Mouse (Mus musculus) hindbrain, embryonic 13.5 days (tissue): ENCODE data around the gene Phf10. TPM values are rescaled to one million over a fixed set of nuclear protein-coding genes. Genes with fewer than 3 reads are reported as not detected.
"Not testable (repeated sequence)": the region's sequence is repeated elsewhere in the genome, so short reads cannot be mapped to it uniquely, and the experiment has no call there.

Source experiments
- ATAC-seq: fragments of 200-750 bp; cut with Nextera tagmentation; 2 replicates; pipeline ENCODE4 v1.8.0; 2017; ENCODE audit warnings: moderate TSS enrichment; ENCODE audit not compliant: low FRiP score
- H3K27ac ChIP-seq: fragments of 300-500 bp; sonication (generic); 2 replicates; pipeline ENCODE4 v1.5.1; 2015; ENCODE audit warnings: inconsistent platforms, mild to moderate bottlenecking, moderate library complexity
- H3K27me3 ChIP-seq: fragments of 300-500 bp; sonication (generic); 2 replicates; pipeline ENCODE4 v1.6.1; 2015; ENCODE audit warnings: mild to moderate bottlenecking, inconsistent platforms
- H3K36me3 ChIP-seq: fragments of 300-500 bp; sonication (generic); 2 replicates; pipeline ENCODE4 v1.6.1; 2015; ENCODE audit warnings: mild to moderate bottlenecking, inconsistent platforms
- H3K4me1 ChIP-seq: fragments of 300-500 bp; sonication (generic); replicated peaks from 2 replicates; pipeline ENCODE4 v1.6.1; 2015; ENCODE audit warnings: inconsistent platforms
- H3K4me2 ChIP-seq: fragments of 300-500 bp; sonication (generic); 2 replicates; pipeline ENCODE4 v1.6.1; 2015; ENCODE audit warnings: inconsistent platforms, mild to moderate bottlenecking, moderate library complexity
- H3K4me3 ChIP-seq: fragments of 300-500 bp; sonication (generic); 2 replicates; pipeline ENCODE4 v1.5.1; 2015; ENCODE audit warnings: mild to moderate bottlenecking, inconsistent platforms
- H3K9ac ChIP-seq: fragments of 300-500 bp; sonication (generic); 2 replicates; pipeline ENCODE4 v1.6.1; 2015; ENCODE audit warnings: mild to moderate bottlenecking, inconsistent platforms
- H3K9me3 ChIP-seq: fragments of 300-500 bp; sonication (generic); 2 replicates; pipeline ENCODE4 v1.6.1; 2016; ENCODE audit warnings: inconsistent platforms
- WGBS: fragments of 180-500 bp; shearing (Covaris S2); methylation state at CpG from one replicate; pipeline ENCODE4 v1.1.7; 2015; 5-methylcytosine and 5-hydroxymethylcytosine counted together
- polyA plus RNA-seq: library from polyadenylated mRNA; unstranded; fragments of >200 nt; fragmentation: Nextera tagmentation; extraction: Ambion mirVana; gene quantifications from 2 replicates; pipeline ENCODE4 v1.2.1, GENCODE M21; 2015

The Phf10 gene
- polyA plus RNA-seq, 1 experiment from 2014 or later, result 16.3 TPM

DNA sequence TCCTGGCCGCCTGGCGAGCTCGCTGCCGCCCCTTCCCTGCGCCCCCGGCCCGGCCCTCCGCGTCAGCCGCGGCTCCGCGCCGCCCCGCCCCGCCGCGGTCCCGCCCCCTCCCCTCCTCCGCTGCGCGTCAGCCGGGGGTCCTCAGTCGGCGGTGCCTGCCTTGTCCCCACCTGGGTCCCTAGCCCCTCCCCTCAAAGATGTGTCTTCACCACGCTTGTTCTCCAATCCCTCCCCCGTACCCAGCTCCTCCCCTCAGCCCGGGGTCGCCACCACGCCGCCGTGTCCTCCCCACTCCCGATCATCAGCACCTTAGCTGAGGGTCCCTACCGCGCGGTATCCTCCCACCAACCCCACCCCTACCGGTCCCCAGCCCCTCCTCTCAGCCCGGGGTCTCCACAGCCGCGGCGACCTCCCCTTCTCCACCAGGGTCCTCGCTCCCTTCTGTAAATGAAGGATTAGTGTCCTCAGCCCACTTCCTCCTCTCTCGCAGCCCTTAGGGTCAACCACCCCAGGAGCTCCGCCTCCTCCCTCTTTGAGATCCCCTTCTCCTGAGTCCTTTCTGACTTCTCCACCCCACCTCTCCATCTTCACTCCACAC lies 583 bp upstream of the Phf10 start:
- not testable (repeated sequence) for H3K27me3 ChIP-seq, H3K9ac ChIP-seq, H3K27ac ChIP-seq, H3K36me3 ChIP-seq, H3K4me2 ChIP-seq, H3K4me3 ChIP-seq, H3K9me3 ChIP-seq
- whole genome bisulfite sequencing, result no CpG with 5 or more reads among the region's 44 CpGs
- ATAC-seq, result peak; percentile 93
- H3K4me1 ChIP-seq, result peaks cover 12% of the 10 kb centered on the region

DNA sequence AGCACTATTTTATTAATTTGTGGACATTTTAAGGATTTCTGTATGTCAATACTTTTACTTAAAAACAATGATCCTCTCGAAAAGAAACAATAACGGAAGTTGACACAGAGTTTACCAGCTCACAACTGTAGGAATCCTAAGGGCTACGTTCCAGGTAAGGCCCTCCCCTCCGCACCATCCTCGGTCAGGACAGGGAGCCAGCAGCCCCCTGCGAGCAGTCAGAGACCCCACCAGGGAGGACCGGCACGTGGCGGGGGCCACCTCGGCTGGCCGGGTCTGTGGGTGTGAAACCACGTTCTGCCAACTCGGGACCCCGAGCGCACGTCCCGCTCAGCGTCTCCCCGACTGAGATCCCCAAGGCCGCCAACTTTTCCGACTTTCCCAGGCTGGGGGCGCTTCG lies 553 bp downstream of the Phf10 start:
- Histone ChIP-seq H3K4me3 (peak overlapping the region; percentile 73), H3K9me3 (no peaks in the 10 kb centered on the region), H3K4me1 (peaks cover 12% of the 10 kb centered on the region), H3K27ac (no peak overlapping the region), H3K36me3 (0 out of 2 replicates have a peak, but pooled peaks cover 2% of the 10 kb centered on the region), H3K9ac (peak overlapping the region; percentile 82), H3K4me2 (peak overlapping the region; percentile 96), H3K27me3 (no peaks in the 10 kb centered on the region)
- under 1% methylated on average over 19 of the region's 23 CpGs for WGBS
- peak; percentile 17 for ATAC-seq

DNA sequence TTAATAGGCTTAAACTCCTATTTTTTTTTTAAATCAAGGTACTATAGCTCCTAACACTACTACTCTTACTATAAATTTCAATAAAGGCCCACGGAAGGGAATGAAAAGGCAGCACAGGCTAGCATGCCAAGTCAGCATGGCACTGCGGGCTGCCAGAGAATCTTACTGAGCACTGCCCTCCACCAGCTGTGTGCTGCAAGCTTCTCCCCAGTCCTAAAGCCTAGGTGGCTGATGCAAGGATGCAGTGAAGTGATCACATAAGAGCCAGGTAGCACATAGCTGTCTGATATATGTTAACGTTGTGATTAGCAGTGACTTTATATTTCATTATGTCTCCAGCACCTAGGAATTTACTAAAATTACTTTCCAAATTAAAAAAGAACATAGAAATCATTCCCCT lies 1.1 kb downstream of the Phf10 start:
- WGBS, result 25% methylated on average over 3 of the region's 3 CpGs
- 0 out of 2 replicates have a peak, but pooled peaks cover 2% of the 10 kb centered on the region for H3K36me3 ChIP-seq

DNA sequence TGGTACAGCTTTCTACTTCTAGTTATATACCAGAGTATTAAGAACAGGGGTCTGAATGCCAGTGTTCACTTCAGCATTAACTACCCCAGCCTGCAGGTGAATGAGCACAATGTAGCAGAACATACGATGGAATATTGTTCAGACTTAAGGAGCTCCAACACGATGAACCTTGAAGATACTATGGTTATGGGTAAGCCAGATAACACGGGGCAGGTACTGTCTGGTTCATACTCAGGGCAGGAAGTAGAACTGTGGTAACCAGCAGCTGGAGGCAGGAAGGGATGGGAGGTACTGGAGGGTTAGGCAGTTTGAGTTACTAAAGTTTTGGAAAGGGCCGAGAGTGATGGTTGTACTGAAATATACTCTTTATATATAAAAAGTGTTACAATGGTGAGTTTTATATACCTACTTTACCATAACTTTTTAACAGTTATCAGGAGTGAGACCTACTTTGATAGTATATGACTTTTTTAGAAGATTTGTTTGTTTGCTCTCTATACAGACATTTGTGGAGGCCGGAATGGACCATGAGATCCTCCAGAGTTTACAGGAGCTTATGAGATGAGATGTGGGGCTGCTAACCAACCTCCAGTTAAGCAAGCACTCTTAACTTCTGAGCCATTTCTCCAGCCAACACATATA lies 2.3 kb downstream of the Phf10 start:
- no peak for ATAC-seq
- no peak overlapping the region for H3K9ac ChIP-seq
- 92% methylated on average over 5 of the region's 5 CpGs for WGBS
- H3K27ac ChIP-seq, result no peak overlapping the region
- H3K4me1 ChIP-seq, result peaks cover 12% of the 10 kb centered on the region
- H3K4me2 ChIP-seq, result no peak overlapping the region
- H3K4me3 ChIP-seq, result no peak overlapping the region
- H3K36me3 ChIP-seq, result peaks cover 9% of the 10 kb centered on the region
- no peaks in the 10 kb centered on the region for H3K9me3 ChIP-seq
- H3K27me3 ChIP-seq, result no peaks in the 10 kb centered on the region

More for the DNA sequence above, 1.1 kb downstream of the Phf10 start:
- Histone ChIP-seq H3K4me3 (peak overlapping the region; percentile 23), H3K27me3 (no peaks in the 10 kb centered on the region), H3K4me2 (peak overlapping the region; percentile 96), H3K4me1 (peaks cover 12% of the 10 kb centered on the region), H3K9me3 (no peaks in the 10 kb centered on the region), H3K9ac (peak overlapping the region; percentile 46; the same call in 1 of the 2 replicates), H3K27ac (no peak overlapping the region)
- ATAC-seq, result no peak

DNA sequence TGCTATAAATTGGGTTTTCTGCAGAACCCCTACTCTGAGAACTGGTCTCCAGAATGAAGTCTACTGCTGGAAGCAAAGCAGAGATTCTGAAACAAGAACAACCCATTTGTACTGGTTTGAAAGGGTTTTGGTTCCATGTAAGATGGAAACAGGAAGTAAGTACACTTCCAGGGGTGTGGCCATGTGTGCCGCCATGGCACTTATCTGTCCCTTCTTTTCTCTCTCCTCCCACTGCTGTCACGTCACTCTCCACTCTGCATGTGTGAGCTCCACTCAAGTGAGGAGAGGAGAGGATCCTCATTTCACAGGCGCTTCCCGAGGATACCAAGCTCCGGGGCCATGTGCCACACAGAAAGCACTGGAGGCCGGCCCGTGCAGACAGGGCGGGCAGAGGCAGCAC lies 7.6 kb downstream of the Phf10 start:
- no peak for ATAC-seq
- Histone ChIP-seq H3K9me3 (no peaks in the 10 kb centered on the region), H3K27me3 (no peaks in the 10 kb centered on the region), H3K4me1 (no peaks in the 10 kb centered on the region), H3K27ac (no peak overlapping the region), H3K36me3 (peaks cover 51% of the 10 kb centered on the region), H3K4me3 (no peak overlapping the region), H3K9ac (no peak overlapping the region), H3K4me2 (no peak overlapping the region)
- 91% methylated on average over 8 of the region's 8 CpGs for WGBS

DNA sequence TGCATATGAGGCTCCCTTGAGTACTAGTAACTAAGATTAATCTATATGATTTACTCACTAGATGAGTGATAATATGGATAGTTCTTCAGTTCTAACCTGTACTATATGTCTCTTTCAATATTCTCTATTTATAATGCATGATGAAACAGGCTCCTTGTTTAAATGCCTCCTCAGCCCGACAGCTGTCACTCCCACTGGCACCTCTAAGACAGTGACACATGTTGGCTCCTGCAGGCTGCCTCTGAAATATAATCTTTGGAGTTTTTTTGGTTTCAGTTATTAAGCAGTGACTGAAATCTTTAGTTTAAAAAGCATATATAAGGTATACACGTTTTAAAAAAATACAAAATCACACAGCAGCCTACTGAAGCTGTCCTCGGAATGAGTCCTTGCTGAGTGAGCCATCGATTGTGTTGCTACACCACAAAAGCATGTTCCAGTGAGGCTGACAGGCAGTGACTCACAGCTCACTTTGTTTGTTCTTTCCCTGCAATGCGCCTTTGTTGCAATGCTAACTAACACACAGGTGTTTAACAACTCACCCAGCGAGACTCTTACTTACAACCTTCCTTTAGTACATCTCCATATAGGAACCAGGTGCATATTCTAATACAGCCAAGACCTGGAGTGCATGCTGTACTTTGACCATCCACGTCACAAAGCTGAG lies 11.8 kb downstream of the Phf10 start:
- Histone ChIP-seq H3K4me2 (no peak overlapping the region), H3K27ac (no peak overlapping the region), H3K36me3 (peaks cover 60% of the 10 kb centered on the region), H3K27me3 (no peaks in the 10 kb centered on the region), H3K4me1 (peaks cover 10% of the 10 kb centered on the region), H3K4me3 (no peak overlapping the region), H3K9me3 (no peaks in the 10 kb centered on the region), H3K9ac (no peak overlapping the region)
- ATAC-seq, result no peak
- 90% methylated on average over 7 of the region's 7 CpGs for WGBS

DNA sequence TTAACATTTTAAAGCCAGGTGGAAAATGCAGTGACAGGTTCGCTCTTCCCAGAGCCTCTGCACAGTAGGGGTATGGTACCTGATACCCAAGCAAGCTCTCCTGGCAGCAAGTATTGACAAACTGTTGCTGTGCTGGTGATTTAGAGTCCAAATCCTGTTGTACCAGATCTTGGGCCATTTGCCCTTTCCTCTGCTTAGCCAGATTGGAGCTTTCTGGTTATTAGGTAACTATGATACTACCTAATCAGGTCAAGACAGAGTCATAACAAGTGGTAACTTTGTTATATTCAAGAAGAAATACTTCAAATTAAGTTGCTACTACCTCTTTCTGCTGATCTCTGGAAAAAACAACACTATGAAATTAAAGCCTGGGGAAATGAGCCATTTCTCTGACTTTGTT lies 16.5 kb downstream of the Phf10 start:
- no peak overlapping the region for H3K27ac ChIP-seq
- H3K4me1 ChIP-seq, result peaks cover 28% of the 10 kb centered on the region
- no peak overlapping the region for H3K9ac ChIP-seq
- 93% methylated on average over 1 of the region's 1 CpGs for WGBS
- H3K9me3 ChIP-seq, result no peaks in the 10 kb centered on the region
- no peak for ATAC-seq
- H3K27me3 ChIP-seq, result no peaks in the 10 kb centered on the region
- peaks cover 19% of the 10 kb centered on the region for H3K36me3 ChIP-seq
- H3K4me3 ChIP-seq, result peak overlapping the region; percentile 77; the same call in 1 of the 2 replicates
- H3K4me2 ChIP-seq, result peak overlapping the region; percentile 91; the same call in 1 of the 2 replicates

DNA sequence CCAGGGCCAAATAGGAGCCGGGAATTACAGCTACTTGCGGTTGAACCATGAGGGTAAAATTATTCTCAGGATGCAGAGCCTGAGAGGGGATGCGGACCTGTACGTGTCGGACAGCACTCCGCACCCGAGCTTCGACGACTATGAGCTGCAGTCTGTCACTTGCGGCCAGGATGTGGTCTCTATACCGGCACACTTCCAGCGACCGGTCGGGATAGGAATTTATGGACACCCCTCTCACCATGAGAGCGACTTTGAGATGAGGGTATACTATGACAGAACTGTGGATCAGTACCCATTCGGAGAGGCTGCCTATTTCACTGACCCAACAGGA lies 17.4 kb downstream of the Phf10 start:
- H3K27ac ChIP-seq, result peak overlapping the region; percentile 85
- 23% methylated on average over 16 of the region's 16 CpGs for WGBS
- peak; percentile 11; the same call in 1 of the 2 replicates for ATAC-seq

DNA sequence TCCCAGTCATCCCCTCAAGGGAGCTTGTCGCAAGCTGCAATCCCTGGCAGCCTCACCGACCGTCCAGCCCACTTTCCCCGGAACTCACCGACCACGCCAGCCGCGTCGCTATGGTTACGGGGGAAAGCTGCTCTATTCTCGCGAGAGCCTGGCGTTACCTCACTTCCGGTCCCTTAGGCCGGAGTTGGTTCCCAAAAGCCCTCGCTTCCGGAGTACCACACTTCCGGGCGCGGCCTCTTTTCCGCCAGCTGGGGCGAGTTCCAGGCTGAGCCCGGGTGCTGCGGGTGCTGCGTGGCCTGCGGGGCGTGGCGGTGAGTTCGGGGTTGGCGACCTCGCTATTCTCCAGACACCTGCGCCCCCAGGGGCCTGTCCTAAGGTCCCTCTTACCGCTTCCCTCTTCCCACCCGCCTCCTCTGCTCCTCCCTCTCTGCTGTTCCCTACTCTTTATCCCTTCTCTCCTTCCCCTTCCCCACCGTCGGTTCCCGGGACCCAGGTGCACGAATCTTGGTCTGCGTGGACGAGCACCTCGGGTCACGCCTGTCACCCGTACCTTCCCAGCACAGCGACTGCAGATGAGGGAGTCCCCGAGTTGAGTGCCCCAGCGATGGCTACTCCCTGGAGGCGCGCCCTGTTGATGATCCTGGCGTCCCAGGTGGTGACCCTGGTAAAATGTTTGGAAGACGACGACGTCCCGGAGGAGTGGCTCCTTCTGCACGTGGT lies 17.9 kb downstream of the Phf10 start, which contains the start of the genes Wdr27 and 1600012H06Rik:
TSS of gene Wdr27 (minus strand) at position 150 of the 720 bp plus-strand sequence.
TSS of gene 1600012H06Rik (plus strand) at position 176 of the 720 bp plus-strand sequence.
- WGBS, result under 1% methylated on average over 54 of the region's 54 CpGs
- no peaks in the 10 kb centered on the region for H3K27me3 ChIP-seq
- ATAC-seq, result peak; percentile 99
- H3K27ac ChIP-seq, result peak within 1 kb of the TSS; percentile 89
- H3K9me3 ChIP-seq, result no peaks in the 10 kb centered on the region
- peaks cover 8% of the 10 kb centered on the region for H3K36me3 ChIP-seq
- peak within 1 kb of the TSS; percentile 91 for H3K4me2 ChIP-seq
- H3K9ac ChIP-seq, result peak within 1 kb of the TSS; percentile 84
- peak within 1 kb of the TSS; percentile 77 for H3K4me3 ChIP-seq
- H3K4me1 ChIP-seq, result peaks cover 28% of the 10 kb centered on the region

More for the DNA sequence above, 17.4 kb downstream of the Phf10 start:
- peak overlapping the region; percentile 91 for H3K4me2 ChIP-seq
- H3K9ac ChIP-seq, result peak overlapping the region; percentile 84
- no peaks in the 10 kb centered on the region for H3K9me3 ChIP-seq
- H3K27me3 ChIP-seq, result no peaks in the 10 kb centered on the region
- H3K36me3 ChIP-seq, result peaks cover 13% of the 10 kb centered on the region
- H3K4me1 ChIP-seq, result peaks cover 28% of the 10 kb centered on the region
- H3K4me3 ChIP-seq, result peak overlapping the region; percentile 77

DNA sequence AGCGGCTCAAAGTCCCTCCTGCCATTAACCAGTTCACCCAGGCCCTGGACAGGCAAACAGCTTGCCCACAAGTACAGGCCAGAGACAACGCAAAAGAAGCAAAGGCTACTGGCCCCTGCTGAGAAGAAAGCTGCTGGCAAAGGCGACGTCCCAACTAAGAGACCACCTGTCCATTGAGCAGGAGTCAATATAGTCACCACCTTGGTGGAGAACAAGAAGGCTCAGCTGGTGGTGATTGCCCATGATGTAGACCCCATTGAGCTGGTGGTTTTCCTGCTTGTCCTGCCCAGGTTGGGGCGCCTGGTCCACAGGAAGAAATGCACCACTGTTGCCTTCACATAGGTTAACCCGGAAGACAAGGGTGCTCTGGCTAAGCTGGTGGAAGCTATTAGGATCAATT lies 18.9 kb downstream of the Phf10 start:
- peak overlapping the region; percentile 84 for H3K9ac ChIP-seq
- not testable (repeated sequence) for ATAC-seq, H3K9me3 ChIP-seq, H3K27me3 ChIP-seq, H3K36me3 ChIP-seq
- peak overlapping the region; percentile 89; the same call in 1 of the 2 replicates for H3K27ac ChIP-seq
- peaks cover 28% of the 10 kb centered on the region for H3K4me1 ChIP-seq
- peak overlapping the region; percentile 77 for H3K4me3 ChIP-seq
- peak overlapping the region; percentile 91 for H3K4me2 ChIP-seq
- 70% methylated on average over 6 of the region's 6 CpGs for WGBS

DNA sequence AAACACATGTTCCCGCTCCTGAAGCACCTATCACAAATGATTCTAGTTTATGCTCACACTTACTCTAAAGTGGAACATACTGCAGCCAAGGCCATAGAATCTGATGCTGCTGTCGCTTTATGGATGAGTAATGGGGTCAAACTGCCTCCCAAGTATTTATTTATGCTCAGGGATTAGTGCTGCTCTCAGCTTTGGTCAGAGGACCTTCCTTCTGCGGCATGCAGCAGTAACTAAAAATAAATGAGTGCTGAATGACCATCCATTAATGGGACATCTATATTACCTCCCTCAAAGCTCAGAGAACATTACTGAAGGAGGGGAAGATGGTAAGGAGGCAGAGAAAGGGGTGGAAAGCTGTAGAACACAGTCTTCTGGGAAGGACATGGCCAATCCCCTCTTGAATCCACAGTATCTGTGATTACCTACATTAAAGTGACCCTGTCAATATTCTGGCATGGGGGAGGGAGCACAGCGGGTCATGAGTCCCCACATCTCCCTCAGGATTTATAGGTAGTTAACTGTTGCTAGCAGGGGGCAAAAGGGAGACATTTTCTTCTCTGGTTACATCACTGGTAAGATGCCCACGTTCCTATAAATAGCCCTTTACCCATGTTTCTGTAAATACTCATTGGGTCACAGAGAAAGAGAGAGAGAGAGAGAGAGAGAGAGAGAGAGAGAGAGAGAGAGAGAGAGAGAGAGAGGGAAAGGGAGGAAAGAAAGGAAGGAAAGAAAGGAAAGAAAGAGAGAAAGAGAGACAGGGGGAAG lies 25.1 kb downstream of the Phf10 start:
- Histone ChIP-seq H3K4me2 (no peak overlapping the region), H3K27me3 (no peaks in the 10 kb centered on the region), H3K9me3 (no peaks in the 10 kb centered on the region), H3K27ac (no peak overlapping the region), H3K4me3 (no peak overlapping the region), H3K36me3 (no peaks in the 10 kb centered on the region), H3K4me1 (no peaks in the 10 kb centered on the region), H3K9ac (no peak overlapping the region)
- no peak for ATAC-seq
- 73% methylated on average over 5 of the region's 5 CpGs for WGBS
